Mouse (Mus musculus): ENCODE data around the gene Abca2.
"Not testable (repeated sequence)": the region's sequence is repeated elsewhere in the genome, so short reads cannot be mapped to it uniquely, and the experiment has no call there.

Abca2 gene

GRCm38 (mm10) chr2:25428442-25429236 is at the start of gene Abca2:
Gene Abca2 (plus strand): TSS chr2:25428703.
- DNase-seq (ENCODE audit: low read depth, low spot score) = peak; percentile 92

- DNase-seq (ENCODE audit: low read depth, low spot score) = no peak
Observed at GRCm38 (mm10) chr2:25384492-25384891, 44.0 kb upstream of the Abca2 start.

- DNase-seq (ENCODE audit: low read depth, low spot score) = no peak
Observed at GRCm38 (mm10) chr2:25391266-25391665, 37.2 kb upstream of the Abca2 start.

GRCm38 (mm10) chr2:25394281-25395221 is 34.0 kb upstream of the Abca2 start:
- no peak for DNase-seq (ENCODE audit: low read depth, low spot score)

GRCm38 (mm10) chr2:25395721-25396596 is 32.5 kb upstream of the Abca2 start, which contains the start of gene Entpd2:
Gene Entpd2 (plus strand): TSS chr2:25395874.
- DNase-seq (ENCODE audit: low read depth, low spot score) = no peak

GRCm38 (mm10) chr2:25396597-25396983 is 31.9 kb upstream of the Abca2 start:
- no peak for DNase-seq (ENCODE audit: low read depth, low spot score)

- no peak for DNase-seq (ENCODE audit: low read depth, low spot score)
Observed at GRCm38 (mm10) chr2:25397010-25397409, 31.5 kb upstream of the Abca2 start.

- no peak for DNase-seq (ENCODE audit: low read depth, low spot score)
Observed at GRCm38 (mm10) chr2:25398065-25398464, 30.4 kb upstream of the Abca2 start.

GRCm38 (mm10) chr2:25399051-25399450 is 29.5 kb upstream of the Abca2 start, which contains the start of gene Npdc1:
Gene Npdc1 (plus strand): TSS chr2:25399351.
- DNase-seq (ENCODE audit: low read depth, low spot score) = no peak

- DNase-seq (ENCODE audit: low read depth, low spot score) = no peak
Observed at GRCm38 (mm10) chr2:25400291-25400690, 28.2 kb upstream of the Abca2 start.

- DNase-seq (ENCODE audit: low read depth, low spot score) = peak; percentile 38
Observed at GRCm38 (mm10) chr2:25400764-25401163, 27.7 kb upstream of the Abca2 start.

- peak; percentile 74 for DNase-seq (ENCODE audit: low read depth, low spot score)
Observed at GRCm38 (mm10) chr2:25402377-25402971, 26.0 kb upstream of the Abca2 start.

GRCm38 (mm10) chr2:25402972-25403601 is 25.4 kb upstream of the Abca2 start:
- DNase-seq (ENCODE audit: low read depth, low spot score) = peak; percentile 60

GRCm38 (mm10) chr2:25403994-25404393 is 24.5 kb upstream of the Abca2 start:
- no peak for DNase-seq (ENCODE audit: low read depth, low spot score)

GRCm38 (mm10) chr2:25408908-25409307 is 19.6 kb upstream of the Abca2 start:
- DNase-seq (ENCODE audit: low read depth, low spot score) = no peak

GRCm38 (mm10) chr2:25413436-25413835 is 15.1 kb upstream of the Abca2 start:
- DNase-seq (ENCODE audit: low read depth, low spot score) = not testable (repeated sequence)

GRCm38 (mm10) chr2:25417426-25417825 is 11.1 kb upstream of the Abca2 start:
- no peak for DNase-seq (ENCODE audit: low read depth, low spot score)

GRCm38 (mm10) chr2:25421896-25422295 is 6.6 kb upstream of the Abca2 start:
- peak; percentile 66 for DNase-seq (ENCODE audit: low read depth, low spot score)

GRCm38 (mm10) chr2:25422587-25423410 is 5.7 kb upstream of the Abca2 start, which contains the start of gene Fut7:
Gene Fut7 (plus strand): TSS chr2:25423267.
- DNase-seq (ENCODE audit: low read depth, low spot score) = no peak

Data from retina, postnatal 7 days (tissue).